Mouse (Mus musculus) neural tube, embryonic 12.5 days (tissue): ENCODE results near the gene Alkbh3. TPM values are rescaled to one million over a fixed set of nuclear protein-coding genes. Genes with fewer than 3 reads are reported as not detected.

Source experiments
- ATAC-seq: fragments of 200-750 bp; cut with Nextera tagmentation; 2 replicates; pipeline ENCODE4 v1.8.0; 2017; ENCODE audit warnings: low read depth, mild to moderate bottlenecking, moderate TSS enrichment, moderate library complexity; ENCODE audit not compliant: low FRiP score
- H3K27ac ChIP-seq: fragments of 300-500 bp; sonication (generic); 2 replicates; pipeline ENCODE4 v1.5.1; 2016
- H3K27me3 ChIP-seq: fragments of 300-500 bp; sonication (generic); replicated peaks from 2 replicates; pipeline ENCODE4 v1.6.1; 2016; ENCODE audit warnings: mild to moderate bottlenecking
- H3K36me3 ChIP-seq: fragments of 300-500 bp; sonication (generic); 2 replicates; pipeline ENCODE4 v1.6.1; 2016; ENCODE audit warnings: mild to moderate bottlenecking
- H3K4me1 ChIP-seq: fragments of 300-500 bp; sonication (generic); 2 replicates; pipeline ENCODE4 v1.6.1; 2016
- H3K4me2 ChIP-seq: fragments of 300-500 bp; sonication (generic); replicated peaks from 2 replicates; pipeline ENCODE4 v1.6.1; 2016; ENCODE audit warnings: mild to moderate bottlenecking
- H3K4me3 ChIP-seq: fragments of 300-500 bp; sonication (generic); 2 replicates; pipeline ENCODE4 v1.5.1; 2016
- H3K9ac ChIP-seq: fragments of 300-500 bp; sonication (generic); 2 replicates; pipeline ENCODE4 v1.6.1; 2016; ENCODE audit warnings: mild to moderate bottlenecking
- H3K9me3 ChIP-seq: fragments of 300-500 bp; sonication (generic); 2 replicates; pipeline ENCODE4 v1.6.1; 2016; ENCODE audit warnings: mild to moderate bottlenecking
- WGBS: fragments of 180-500 bp; shearing (Covaris S2); methylation state at CpG from one replicate; pipeline ENCODE4 v1.1.7; 2016; 5-methylcytosine and 5-hydroxymethylcytosine counted together
- polyA plus RNA-seq: library from polyadenylated mRNA; unstranded; fragments of >200 nt; fragmentation: Nextera tagmentation; extraction: Ambion mirVana; gene quantifications from 2 replicates; pipeline ENCODE4 v1.2.1, GENCODE M21; 2016

Alkbh3 gene
- polyA plus RNA-seq, 1 experiment from 2014 or later: 57.6 TPM

GRCm38 (mm10) chr2:93938534-93938933, 72.1 kb downstream of the Alkbh3 start:
- no peaks in the 10 kb centered on the region for H3K27me3 ChIP-seq
- no peaks in the 10 kb centered on the region for H3K4me1 ChIP-seq
- no peak for ATAC-seq
- WGBS: 72% methylated on average over 9 of the region's 9 CpGs
- no peaks in the 10 kb centered on the region for H3K36me3 ChIP-seq
- H3K9ac ChIP-seq: no peak overlapping the region
- no peak overlapping the region for H3K4me2 ChIP-seq
- H3K4me3 ChIP-seq: no peak overlapping the region
- H3K27ac ChIP-seq: no peak overlapping the region
- H3K9me3 ChIP-seq: no peaks in the 10 kb centered on the region

Other genes starting within 250 kb of the Alkbh3 start
- gene Ext2, start 188.2 kb downstream of the Alkbh3 start, polyA plus RNA-seq: 71.0 and 76.9 TPM in 2 replicates
- 7.1 and 8.7 TPM in 2 replicates for gene Accs, start 160.9 kb downstream of the Alkbh3 start, polyA plus RNA-seq
- 0.18 TPM in 1 of 2 replicates, not detected in the other for gene Accsl, start 141.7 kb downstream of the Alkbh3 start, polyA plus RNA-seq
- 11.6 and 12.6 TPM in 2 replicates for gene Gm13889, start 53.6 kb downstream of the Alkbh3 start, polyA plus RNA-seq
- gene Gm27027, start 14.5 kb downstream of the Alkbh3 start, polyA plus RNA-seq: not detected in 2 replicates
- gene Hsd17b12, start 147.2 kb upstream of the Alkbh3 start, polyA plus RNA-seq: 104 and 117 TPM in 2 replicates